Mouse (Mus musculus) gastrocnemius, adult 2 months (tissue): ENCODE results near the gene Ncdn. TPM values are rescaled to one million over a fixed set of nuclear protein-coding genes. Genes with fewer than 3 reads are reported as not detected.

Experiments used
- DNase-seq: peaks from one replicate; pipeline ENCODE4 v3.0.0; 2022
- H3K27ac ChIP-seq: fragments of 200-600 bp; 2 replicates; pipeline ENCODE4 v1.8.1; 2022; ENCODE audit warnings: mild to moderate bottlenecking
- H3K4me3 ChIP-seq: fragments of 200-600 bp; 2 replicates; pipeline ENCODE4 v1.8.1; 2022; ENCODE audit warnings: mild to moderate bottlenecking, moderate library complexity
- CTCF ChIP-seq: fragments of 200-600 bp; IDR thresholded peaks from 2 replicates; pipeline ENCODE4 v1.8.1; 2022; ENCODE audit warnings: antibody characterized with exemption, mild to moderate bottlenecking, moderate library complexity
- intact Hi-C: fragments of 180-260 bp; cut with DNase I; formaldehyde crosslinking; loops from one replicate; pipeline ENCODE4 v1.15.1; 2025
- total RNA-seq, 2 experiments: library from RNA; stranded (reverse); gene quantifications; 2 replicates each; pipeline ENCODE4 v1.2.3; 2021

The Ncdn gene
- total RNA-seq, 2 experiments from 2014 or later = 11.0 to 11.7 TPM

- intact Hi-C loops = no loop called here
- no peak for TF ChIP-seq CTCF
- no peak for DNase-seq
Measured at GRCm38 (mm10) chr4:126769800-126770563, 16.7 kb upstream of the Ncdn start.

GRCm38 (mm10) chr4:126763483-126763882 lies 10.2 kb upstream of the Ncdn start:
- Histone ChIP-seq H3K27ac (no peak overlapping the region), H3K4me3 (no peak overlapping the region)
- no peak for DNase-seq
- intact Hi-C loops = no loop called here
- no peak for TF ChIP-seq CTCF

More at GRCm38 (mm10) chr4:126769800-126770563, 16.7 kb upstream of the Ncdn start:
- no peak overlapping the region for H3K4me3 ChIP-seq
- no peak overlapping the region for H3K27ac ChIP-seq

GRCm38 (mm10) chr4:126762586-126763359 lies 9.5 kb upstream of the Ncdn start:
- Histone ChIP-seq H3K27ac (no peak overlapping the region), H3K4me3 (no peak overlapping the region)
- no peak for TF ChIP-seq CTCF
- DNase-seq = no peak
- intact Hi-C loops = no loop called here

GRCm38 (mm10) chr4:126759435-126759834 lies 6.2 kb upstream of the Ncdn start:
- Histone ChIP-seq H3K4me3 (no peak overlapping the region), H3K27ac (no peak overlapping the region)
- intact Hi-C loops = no loop called here
- TF ChIP-seq CTCF = no peak
- DNase-seq = no peak

- H3K27ac ChIP-seq = no peak overlapping the region
- no peak for DNase-seq
- H3K4me3 ChIP-seq = no peak overlapping the region
- intact Hi-C loops = no loop called here
- no peak for TF ChIP-seq CTCF
Measured at GRCm38 (mm10) chr4:126758299-126758698, 5.1 kb upstream of the Ncdn start.

GRCm38 (mm10) chr4:126756766-126757165 lies 3.5 kb upstream of the Ncdn start:
- no peak for DNase-seq
- intact Hi-C loops = no loop called here
- H3K27ac ChIP-seq = no peak overlapping the region
- TF ChIP-seq CTCF = no peak
- no peak overlapping the region for H3K4me3 ChIP-seq

GRCm38 (mm10) chr4:126754736-126755374 lies 1.6 kb upstream of the Ncdn start:
- TF ChIP-seq CTCF = no peak
- Histone ChIP-seq H3K27ac (no peak overlapping the region), H3K4me3 (peak overlapping the region; percentile 84)
- intact Hi-C loops = loop anchor here (5.0 kb wide), 1 partner anchor 78 kb away; the partner anchor contains the start of gene Psmb2
- DNase-seq = no peak

- Histone ChIP-seq H3K4me3 (peak overlapping the region; percentile 84), H3K27ac (peak overlapping the region; percentile 99)
- TF ChIP-seq CTCF = no peak
- intact Hi-C loops = loop anchor here (5.0 kb wide), 1 partner anchor 77 kb away; the partner anchor contains the start of gene Psmb2
- no peak for DNase-seq
Measured at GRCm38 (mm10) chr4:126754231-126754611, 983 bp upstream of the Ncdn start.

- no peak for TF ChIP-seq CTCF
- peak overlapping the region; percentile 99 for H3K27ac ChIP-seq
- intact Hi-C loops = loop anchor here (5.0 kb wide), 1 partner anchor 75 kb away; the partner anchor contains the start of gene Psmb2
- DNase-seq = peak; percentile 40
- H3K4me3 ChIP-seq = peak overlapping the region; percentile 84
Measured at GRCm38 (mm10) chr4:126752608-126753141, 563 bp downstream of the Ncdn start.

- Histone ChIP-seq H3K4me3 (peak overlapping the region; percentile 84), H3K27ac (peak overlapping the region; percentile 99)
- intact Hi-C loops = loop anchor here (5.0 kb wide), 1 partner anchor 75 kb away; the partner anchor contains the start of gene Psmb2
- TF ChIP-seq CTCF = no peak
- peak; percentile 25 for DNase-seq
Measured at GRCm38 (mm10) chr4:126752024-126752607, 1.1 kb downstream of the Ncdn start.

GRCm38 (mm10) chr4:126751556-126752023 lies 1.6 kb downstream of the Ncdn start:
- intact Hi-C loops = loop anchor here (5.0 kb wide), 1 partner anchor 74 kb away; the partner anchor contains the start of gene Psmb2
- no peak for DNase-seq
- Histone ChIP-seq H3K4me3 (peak overlapping the region; percentile 84; the same call in 1 of the 2 replicates), H3K27ac (no peak overlapping the region)
- no peak for TF ChIP-seq CTCF
